23 mouse cellular contexts compared by ENCODE assay signal in genomic region chr6:51551267-51551802, GRCm38 (mm10). TPM values are rescaled to one million over a fixed set of nuclear protein-coding genes. Genes with fewer than 3 reads are reported as not detected.
DNase-seq lines count a peak whose midpoint lies in the region; ATAC-seq and TF ChIP-seq lines count a peak whose summit lies in the region.
"Had no signal": no experiment of that assay in that cellular context is flagged by ENCODE, and none has a peak within 500 bp of the region (broad histone marks: within the 10 kb centered on the region; RNA-seq: fewer than 3 reads in every experiment).

No protein-coding gene starts in this region.

- peak overlapping the region; percentile 41; the same call in 1 of the 2 replicates for H3K27ac ChIP-seq in bone marrow, adult 2 months (ENCODE audit: control insufficient read depth, insufficient read depth, low read depth, low read length, poor library complexity)
- H3K27ac ChIP-seq: embryonic facial prominence, embryonic 10.5 days; hindbrain, embryonic 13.5 days; limb, embryonic 13.5 days; liver, embryonic 13.5 days; lung, embryonic 15.5 days; stomach, embryonic 15.5 days had no signal

- peaks cover 2% of the 10 kb centered on the region for H3K4me1 ChIP-seq in bone marrow, adult 2 months (ENCODE audit: control insufficient read depth, insufficient read depth, low read length)
- H3K4me1 ChIP-seq: embryonic facial prominence, embryonic 10.5 days; hindbrain, embryonic 13.5 days; limb, embryonic 13.5 days; lung, embryonic 15.5 days; stomach, embryonic 15.5 days had no signal

- no peak for TF ChIP-seq CTCF in bone marrow, adult 2 months (IDR thresholded peaks at IDR 0.05; ENCODE audit: control insufficient read depth, insufficient read depth, low read length)

- ATAC-seq in megakaryocyte, adult 5-6 weeks (ENCODE audit: poor library complexity, severe bottlenecking), result peak; percentile 54
- ATAC-seq: forebrain, postnatal 0 days had no signal

- peak; percentile 35 for DNase-seq in lung, postnatal 36 days
- no peak for DNase-seq in lung, adult 18-20 months
- DNase-seq in urinary bladder, postnatal 10 days (ENCODE audit: low spot score), result no peak
- DNase-seq in spleen, postnatal 10 days (ENCODE audit: low spot score in 2 of 2), result no peak
- DNase-seq in kidney, adult 9 months, result no peak
- DNase-seq: cerebellum, adult 9-10 months; forebrain, postnatal 0 days; gastrocnemius, postnatal 36 days; kidney, adult 11 months; kidney, postnatal 4 days; layer of hippocampus, adult 9-11 months; liver, embryonic 13.5 days; lung, postnatal 4 days; right cerebral cortex, postnatal 25 days; thymus, adult 18-20 months; thymus, postnatal 36 days had no signal

- H3K4me3 ChIP-seq in bone marrow, adult 2 months (replicated peaks; ENCODE audit: control insufficient read depth, low read depth, low read length), result no peak overlapping the region
- H3K4me3 ChIP-seq: embryonic facial prominence, embryonic 10.5 days; hindbrain, embryonic 13.5 days; limb, embryonic 13.5 days; liver, embryonic 13.5 days; lung, embryonic 15.5 days; stomach, embryonic 15.5 days had no signal

- WGBS in bone marrow, adult 2 months, result 22% methylated on average over 10 of the region's 10 CpGs

- TF ChIP-seq POLR2A in bone marrow, adult 2 months (IDR thresholded peaks at IDR 0.05; ENCODE audit: borderline replicate concordance, control insufficient read depth, low read depth, low read length), result no peak

RNA-seq across cellular contexts. Expression of gene Snx10, which starts 27.6 kb away (rescaled TPM):
- 13.7 and 18.5 TPM in 2 replicates for polyA plus RNA-seq in bone marrow, adult 2 months (2011; ENCODE audit: insufficient read depth, insufficient read length, low replicate concordance, missing spikeins)
- total RNA-seq in megakaryocyte, adult 5-6 weeks (2015), result 126 and 133 TPM in 2 replicates
- total RNA-seq in megakaryocyte, adult 5-6 weeks (2017), result 114 and 125 TPM in 2 replicates
